Comparison of ENCODE assay signal across 8 mouse cellular contexts in genomic region chr4:108300670-108301373, GRCm38 (mm10). TPM values are rescaled to one million over a fixed set of nuclear protein-coding genes. Genes with fewer than 3 reads are reported as not detected.
DNase-seq lines count a peak whose midpoint lies in the region; ATAC-seq and TF ChIP-seq lines count a peak whose summit lies in the region.

Gene Zyg11b, minus strand, starts transcription at chr4:108301096.

- H3K79me2 ChIP-seq in liver, adult 2 months (ENCODE audit: control insufficient read depth, insufficient read depth, low read length), result peaks cover 35% of the 10 kb centered on the region; the same call in 1 of the 2 replicates
- peaks cover 48% of the 10 kb centered on the region for H3K79me2 ChIP-seq in myocyte (ENCODE audit: control insufficient read depth, insufficient read depth)

- peak within 1 kb of the TSS; percentile 90 for H3K4me3 ChIP-seq in bone marrow macrophage, adult 2 months (ENCODE audit: insufficient read depth, low read length)
- peak within 1 kb of the TSS; percentile 89 for H3K4me3 ChIP-seq in embryonic fibroblast, embryonic 13.5 days (ENCODE audit: insufficient read depth, low read length)
- H3K4me3 ChIP-seq in kidney, embryonic 14.5 days (ENCODE audit: low read length), result peak within 1 kb of the TSS; percentile 86
- H3K4me3 ChIP-seq in liver, adult 2 months (ENCODE audit: insufficient read depth, low read depth, low read length), result peak within 1 kb of the TSS; percentile 97
- H3K4me3 ChIP-seq in myocyte, result peak within 1 kb of the TSS; percentile 66

- H3K9ac ChIP-seq in kidney, embryonic 14.5 days (ENCODE audit: low read depth, low read length), result peak within 1 kb of the TSS; percentile 91
- H3K9ac ChIP-seq in liver, adult 2 months (ENCODE audit: low read depth, low read length), result peak within 1 kb of the TSS; percentile 99

- H3ac ChIP-seq in myocyte (ENCODE audit: control insufficient read depth, insufficient read length), result peak within 1 kb of the TSS; percentile 98

- no peaks in the 10 kb centered on the region for H3K27me3 ChIP-seq in kidney, embryonic 14.5 days (ENCODE audit: control insufficient read depth, insufficient read depth, low read length)
- no peaks in the 10 kb centered on the region for H3K27me3 ChIP-seq in liver, adult 2 months (ENCODE audit: control insufficient read depth, insufficient read depth, low read length)
- H3K27me3 ChIP-seq in myocyte (ENCODE audit: control insufficient read depth, insufficient read depth, insufficient read length), result no peaks in the 10 kb centered on the region
- H3K27me3 ChIP-seq in splenic B cell, adult 2 months (ENCODE audit: control insufficient read depth, insufficient read depth, low read length, poor library complexity, severe bottlenecking), result no peaks in the 10 kb centered on the region

- peak within 1 kb of the TSS; percentile 60 for H3K4me2 ChIP-seq in kidney, embryonic 14.5 days (replicated peaks; ENCODE audit: low read depth, low read length)
- H3K4me2 ChIP-seq in myocyte (ENCODE audit: low read depth), result peak within 1 kb of the TSS; percentile 80

- under 1% methylated on average over 34 of the region's 58 CpGs for WGBS in kidney, embryonic 14.5 days
- under 1% methylated on average over 46 of the region's 58 CpGs for WGBS in liver, adult 2 months

- H3K27ac ChIP-seq in bone marrow macrophage, adult 2 months (ENCODE audit: insufficient read depth, low read depth, low read length), result peak within 1 kb of the TSS; percentile 64
- H3K27ac ChIP-seq in embryonic fibroblast, embryonic 13.5 days (ENCODE audit: insufficient read depth, low read length), result peak within 1 kb of the TSS; percentile 82
- peak within 1 kb of the TSS; percentile 83 for H3K27ac ChIP-seq in kidney, embryonic 14.5 days (ENCODE audit: low read depth, low read length)
- H3K27ac ChIP-seq in liver, adult 2 months (replicated peaks; ENCODE audit: insufficient read depth, low read depth, low read length), result peak within 1 kb of the TSS; percentile 93

- no peaks in the 10 kb centered on the region for H3K36me3 ChIP-seq in kidney, embryonic 14.5 days (ENCODE audit: control insufficient read depth, insufficient read depth, low read length)
- no peaks in the 10 kb centered on the region for H3K36me3 ChIP-seq in liver, adult 2 months (ENCODE audit: control insufficient read depth, insufficient read depth, low read length)
- no peaks in the 10 kb centered on the region for H3K36me3 ChIP-seq in myocyte (ENCODE audit: control insufficient read depth, insufficient read depth)
- no peaks in the 10 kb centered on the region for H3K36me3 ChIP-seq in splenic B cell, adult 2 months (ENCODE audit: control insufficient read depth, insufficient read depth, low read length, poor library complexity, severe bottlenecking)

- TF ChIP-seq POLR2A in bone marrow macrophage, adult 2 months (IDR thresholded peaks at IDR 0.05; ENCODE audit: borderline replicate concordance, low read depth, low read length), result no peak
- peak; percentile 78 for TF ChIP-seq POLR2A in embryonic fibroblast, embryonic 13.5 days (IDR thresholded peaks at IDR 0.05; ENCODE audit: low read depth, low read length)
- peak; percentile 94 for TF ChIP-seq POLR2A in liver, adult 2 months (IDR thresholded peaks at IDR 0.05; ENCODE audit: extremely low read depth, insufficient read depth, low read length)
- peak; percentile 94 for TF ChIP-seq POLR2A in myocyte (IDR thresholded peaks at IDR 0.05; ENCODE audit: insufficient read length, low read depth)

- peaks cover 26% of the 10 kb centered on the region for H3K4me1 ChIP-seq in bone marrow macrophage, adult 2 months (ENCODE audit: control insufficient read depth, insufficient read depth, low read length)
- H3K4me1 ChIP-seq in embryonic fibroblast, embryonic 13.5 days (ENCODE audit: control insufficient read depth, insufficient read depth, low read length), result peaks cover 5% of the 10 kb centered on the region
- peaks cover 7% of the 10 kb centered on the region for H3K4me1 ChIP-seq in kidney, embryonic 14.5 days (ENCODE audit: control insufficient read depth, insufficient read depth, low read length)
- H3K4me1 ChIP-seq in liver, adult 2 months (ENCODE audit: control insufficient read depth, insufficient read depth, low read length), result peaks cover 8% of the 10 kb centered on the region

- ATAC-seq in kidney, embryonic 14.5 days (ENCODE audit: low FRiP score, low TSS enrichment), result peak; percentile 96

- peaks cover 4% of the 10 kb centered on the region; the same call in 1 of the 2 replicates for H3K9me3 ChIP-seq in kidney, embryonic 14.5 days (ENCODE audit: control insufficient read depth, low read length)

- no peak for TF ChIP-seq CTCF in bone marrow macrophage, adult 2 months (IDR thresholded peaks at IDR 0.05; ENCODE audit: low read depth, low read length)
- TF ChIP-seq CTCF in embryonic fibroblast, embryonic 13.5 days (IDR thresholded peaks at IDR 0.05; ENCODE audit: borderline replicate concordance, insufficient read depth, low read length), result no peak
- TF ChIP-seq CTCF in liver, adult 2 months (IDR thresholded peaks at IDR 0.05; ENCODE audit: low read depth, low read length), result no peak

- DNase-seq in B cell, adult 2 months, result peak; percentile 88 to 89
- DNase-seq in heart, adult 9 months (ENCODE audit: low spot score in 2 of 2), result peak; percentile 82 to 84
- peak; percentile 77 for DNase-seq in liver, adult 2 months (ENCODE audit: extremely low read depth, low read depth, low spot score)
- DNase-seq in splenic B cell, adult 2 months (ENCODE audit: low read depth, low spot score), result peak; percentile 97

TF ChIP-seq in myocyte, 11 proteins besides CTCF, POLR2A, EP300 and RAD21:
- TF ChIP-seq TCF12 (IDR thresholded peaks at IDR 0.05; ENCODE audit: insufficient read depth, poor library complexity, severe bottlenecking) (no peak), POLR2AphosphoS2 (IDR thresholded peaks at IDR 0.05; ENCODE audit: insufficient read length, low read depth) (peak; percentile 91), MAX (IDR thresholded peaks at IDR 0.05; ENCODE audit: low read depth) (no peak), CEBPB (IDR thresholded peaks at IDR 0.05; ENCODE audit: insufficient read depth, poor library complexity, severe bottlenecking) (no peak), MYOD1 (IDR thresholded peaks at IDR 0.05; ENCODE audit: control insufficient read depth in 1 of 3, insufficient read length in 2 of 3, low read depth in 2 of 3) (peak in 1 of 3 experiments; percentile 12), TCF3 (IDR thresholded peaks at IDR 0.05; ENCODE audit: insufficient read length, low read depth) (no peak), USF1 (IDR thresholded peaks at IDR 0.05; ENCODE audit: low read depth) (no peak), REST (IDR thresholded peaks at IDR 0.05; ENCODE audit: insufficient read depth, insufficient read length) (no peak), MYOG (IDR thresholded peaks at IDR 0.05; ENCODE audit: control insufficient read depth in 1 of 3, insufficient read depth in 1 of 3, insufficient read length in 2 of 3, low read depth in 2 of 3) (no peak), E2F4 (IDR thresholded peaks at IDR 0.05; ENCODE audit: insufficient read depth) (no peak), SRF (IDR thresholded peaks at IDR 0.05; ENCODE audit: control insufficient read depth, insufficient read length, low read depth) (peak; percentile 40)

RNA-seq across cellular contexts. Expression of gene Zyg11b, which starts in this region (rescaled TPM):
- polyA plus RNA-seq in bone marrow macrophage, adult 2 months (2012; ENCODE audit: insufficient read depth, insufficient read length, missing spikeins), result 16.9 and 17.2 TPM in 2 replicates
- polyA plus RNA-seq in embryonic fibroblast, embryonic 13.5 days (2011; ENCODE audit: insufficient read length, low read depth, missing spikeins), result 31.8 and 40.7 TPM in 2 replicates
- 9.4 and 17.2 TPM in 2 replicates for polyA plus RNA-seq in kidney, embryonic 14.5 days (2014; fragmentation: Nextera tagmentation; extraction: Ambion mirVana)
- 25.4 and 28.8 TPM in 2 replicates for total RNA-seq in liver, adult 2 months (2014; rRNA removed)
- 5.8 and 6.4 TPM in 2 replicates for polyA plus RNA-seq in liver, adult 2 months (2012; rRNA removed)
- polyA plus RNA-seq in myocyte (2012; fragmentation: generic; extraction: Trizol), result 12.8 TPM

Comparison
In these comparisons a context has a peak if more than half of its experiments do, and no peak if none do; other contexts are left out.
1. Peak in every context shown above with its lines: DNase-seq, ATAC-seq, H3K4me3 ChIP-seq and H3K27ac ChIP-seq.